Mouse (Mus musculus) embryonic fibroblast, embryonic 13.5 days (primary cell): Measurements from ENCODE around the gene Prrg1.

ENCODE experiments used
- CTCF ChIP-seq: IDR thresholded peaks from 2 replicates; pipeline ENCODE4 v1.5.1; 2011; ENCODE audit warnings: mild to moderate bottlenecking, control low read depth, low read length, moderate library complexity, borderline replicate concordance; ENCODE audit not compliant: insufficient read depth
- POLR2A ChIP-seq: IDR thresholded peaks from 2 replicates; pipeline ENCODE4 v1.6.1; 2011; ENCODE audit warnings: low read depth, mild to moderate bottlenecking, control low read depth, low read length, moderate library complexity

DNA sequence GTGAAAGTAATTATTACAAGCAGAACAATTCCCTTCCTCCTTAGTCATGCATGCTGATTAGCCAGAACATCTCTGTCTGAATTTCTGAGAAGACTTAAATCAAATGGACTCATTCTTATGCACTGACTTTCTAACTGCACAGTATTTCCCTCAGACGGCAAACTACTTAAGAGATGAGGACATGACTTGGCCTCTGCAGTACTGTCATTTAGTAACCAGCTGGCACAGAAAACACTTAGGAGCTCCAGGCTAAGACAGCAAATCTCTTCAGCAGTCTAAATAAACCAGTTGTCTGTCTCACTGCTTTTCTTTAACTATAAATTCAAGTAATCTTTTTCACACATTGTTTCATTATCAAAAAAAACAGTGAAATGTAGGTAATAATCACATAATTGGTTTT lies 36.0 kb downstream of the Prrg1 start:
- TF ChIP-seq CTCF, result no peak
- no peak for TF ChIP-seq POLR2A
